Mouse (Mus musculus) forebrain, embryonic 15.5 days (tissue): ENCODE results near the gene Kcnip3. TPM values are rescaled to one million over a fixed set of nuclear protein-coding genes. Genes with fewer than 3 reads are reported as not detected.

Experiments used
- ATAC-seq: fragments of 200-750 bp; cut with Nextera tagmentation; replicated peaks from 2 replicates; pipeline ENCODE4 v1.8.0; 2017; ENCODE audit warnings: mild to moderate bottlenecking, moderate TSS enrichment, moderate library complexity
- H3K27ac ChIP-seq: fragments of 300-500 bp; sonication (generic); replicated peaks from 2 replicates; pipeline ENCODE4 v1.5.1; 2015; ENCODE audit warnings: mild to moderate bottlenecking, inconsistent platforms
- H3K27me3 ChIP-seq: fragments of 300-500 bp; sonication (generic); 2 replicates; pipeline ENCODE4 v1.6.1; 2015; ENCODE audit warnings: inconsistent platforms
- H3K36me3 ChIP-seq: fragments of 300-500 bp; sonication (generic); 2 replicates; pipeline ENCODE4 v1.6.1; 2015; ENCODE audit warnings: mild to moderate bottlenecking, inconsistent platforms
- H3K4me1 ChIP-seq: fragments of 300-500 bp; sonication (generic); 2 replicates; pipeline ENCODE4 v1.6.1; 2015; ENCODE audit warnings: inconsistent platforms
- H3K4me2 ChIP-seq: fragments of 300-500 bp; sonication (generic); replicated peaks from 2 replicates; pipeline ENCODE4 v1.6.1; 2015; ENCODE audit warnings: mild to moderate bottlenecking, inconsistent platforms
- H3K4me3 ChIP-seq: fragments of 300-500 bp; sonication (generic); 2 replicates; pipeline ENCODE4 v1.5.1; 2015; ENCODE audit warnings: mild to moderate bottlenecking, inconsistent platforms
- H3K9ac ChIP-seq: fragments of 300-500 bp; sonication (generic); replicated peaks from 2 replicates; pipeline ENCODE4 v1.6.1; 2015; ENCODE audit warnings: mild to moderate bottlenecking, inconsistent platforms
- H3K9me3 ChIP-seq: fragments of 300-500 bp; sonication (generic); 2 replicates; pipeline ENCODE4 v1.6.1; 2016; ENCODE audit warnings: inconsistent platforms
- WGBS: fragments of 180-500 bp; shearing (Covaris S2); methylation state at CpG from one replicate; pipeline ENCODE4 v1.1.7; 2015; ENCODE audit warnings: mixed read lengths; 5-methylcytosine and 5-hydroxymethylcytosine counted together
- polyA plus RNA-seq: library from polyadenylated mRNA; unstranded; fragments of >200 nt; fragmentation: Nextera tagmentation; extraction: Ambion mirVana; gene quantifications from 2 replicates; pipeline ENCODE4 v1.2.1, GENCODE M21; 2015

The Kcnip3 gene
- polyA plus RNA-seq, 1 experiment from 2014 or later, result 8.6 TPM

DNA sequence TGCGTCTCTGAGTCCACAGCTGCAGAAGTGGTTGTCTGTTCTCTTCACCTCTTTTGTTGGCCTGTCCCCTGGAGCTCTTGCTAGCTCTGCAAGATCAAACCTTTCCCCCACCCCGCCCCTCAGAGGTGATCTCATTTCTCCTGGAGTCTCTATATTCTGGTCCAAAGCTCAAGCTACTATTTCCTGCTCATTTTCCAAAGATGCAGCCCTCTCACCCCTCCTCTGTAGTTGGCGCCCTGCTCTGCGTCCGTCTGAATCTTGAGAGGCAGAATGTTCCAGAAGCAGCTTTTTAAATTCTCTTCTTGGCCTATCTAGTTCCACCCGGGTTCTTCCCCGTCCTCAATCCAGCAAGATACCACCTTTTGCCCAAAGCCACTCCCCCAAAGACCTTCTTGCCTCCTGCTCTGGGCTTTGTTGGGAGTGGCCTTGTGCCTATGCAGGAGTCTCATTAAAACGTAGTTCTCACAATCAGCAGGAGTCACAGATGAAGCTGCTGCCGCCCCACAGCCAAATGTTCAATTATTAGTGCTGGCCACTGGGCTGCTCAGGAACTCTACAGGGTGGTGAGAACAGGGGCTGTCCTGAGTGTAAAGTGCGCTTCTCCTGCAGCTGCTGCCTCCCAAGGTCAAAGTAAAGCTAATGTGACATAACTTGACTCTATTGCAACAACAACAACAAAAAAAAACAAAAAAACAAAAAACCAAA lies 103.5 kb downstream of the Kcnip3 start:
- H3K4me2 ChIP-seq, result no peak overlapping the region
- H3K9me3 ChIP-seq, result no peaks in the 10 kb centered on the region
- no peak overlapping the region for H3K4me3 ChIP-seq
- no peak overlapping the region for H3K9ac ChIP-seq
- 62% methylated on average over 10 of the region's 10 CpGs for WGBS
- ATAC-seq, result no peak
- H3K4me1 ChIP-seq, result no peaks in the 10 kb centered on the region
- no peak overlapping the region for H3K27ac ChIP-seq
- no peaks in the 10 kb centered on the region for H3K27me3 ChIP-seq
- no peaks in the 10 kb centered on the region for H3K36me3 ChIP-seq

DNA sequence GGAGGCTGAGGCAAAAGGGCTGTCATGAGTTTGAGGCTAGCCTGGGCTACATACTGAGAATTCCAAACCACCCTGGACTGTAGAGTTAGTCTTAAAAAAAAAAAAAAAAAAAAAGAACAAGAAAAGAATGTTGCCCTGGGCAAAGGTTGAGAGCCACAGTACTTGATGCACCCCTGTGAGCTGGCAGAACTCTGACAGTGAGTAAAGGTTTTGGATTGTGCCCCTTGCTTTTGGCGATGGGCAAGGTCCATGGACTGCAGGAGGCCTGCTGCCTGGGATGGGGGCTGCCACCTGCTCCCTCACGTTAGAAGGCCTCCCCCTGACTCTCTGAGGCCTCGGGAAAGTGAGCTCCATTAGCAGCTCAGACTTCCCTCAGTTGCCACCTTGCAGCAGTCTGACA lies 105.2 kb downstream of the Kcnip3 start:
- ATAC-seq, result no peak
- Histone ChIP-seq H3K9ac (no peak overlapping the region), H3K4me1 (no peaks in the 10 kb centered on the region), H3K9me3 (no peaks in the 10 kb centered on the region), H3K4me2 (no peak overlapping the region), H3K27me3 (no peaks in the 10 kb centered on the region), H3K36me3 (no peaks in the 10 kb centered on the region), H3K27ac (no peak overlapping the region), H3K4me3 (no peak overlapping the region)
- 50% methylated on average over 3 of the region's 3 CpGs for WGBS

DNA sequence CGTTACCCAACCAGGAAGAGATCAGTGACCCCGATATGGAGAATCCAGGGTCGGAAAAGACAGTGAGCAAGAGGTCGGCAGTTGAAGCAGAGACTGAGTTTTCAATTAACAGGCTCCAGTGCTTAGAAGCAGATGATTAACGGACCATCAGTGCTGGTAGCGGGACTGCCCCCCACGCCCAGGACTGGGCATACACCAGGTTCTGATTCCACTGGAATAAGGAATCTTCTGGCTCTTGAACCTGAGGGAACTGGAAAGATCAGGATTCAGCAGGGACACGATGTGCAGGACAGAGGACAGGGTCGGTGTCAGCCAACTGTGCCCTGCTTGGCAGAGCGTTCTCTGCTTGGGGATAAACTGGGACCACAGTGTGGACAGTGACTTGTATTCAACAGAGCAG lies 106.1 kb downstream of the Kcnip3 start:
- Histone ChIP-seq H3K9me3 (no peaks in the 10 kb centered on the region), H3K4me3 (no peak overlapping the region), H3K27me3 (no peaks in the 10 kb centered on the region), H3K27ac (no peak overlapping the region), H3K4me1 (no peaks in the 10 kb centered on the region), H3K4me2 (no peak overlapping the region), H3K36me3 (no peaks in the 10 kb centered on the region), H3K9ac (no peak overlapping the region)
- no peak for ATAC-seq
- 74% methylated on average over 10 of the region's 10 CpGs for WGBS

- Histone ChIP-seq H3K27me3 (no peaks in the 10 kb centered on the region), H3K4me2 (no peak overlapping the region), H3K36me3 (no peaks in the 10 kb centered on the region), H3K4me1 (no peaks in the 10 kb centered on the region), H3K27ac (no peak overlapping the region), H3K9me3 (no peaks in the 10 kb centered on the region), H3K9ac (no peak overlapping the region), H3K4me3 (no peak overlapping the region)
- 92% methylated on average over 6 of the region's 6 CpGs for WGBS
- no peak for ATAC-seq
These were observed 110.8 kb downstream of the Kcnip3 start for GRCm38 (mm10) chr2:127411126-127411525.

Other genes with a start within 250 kb of the Kcnip3 start
- 7.4 and 7.7 TPM in 2 replicates for gene Dusp2, start 185.9 kb downstream of the Kcnip3 start, polyA plus RNA-seq
- not detected in 2 replicates for gene Astl, start 183.5 kb downstream of the Kcnip3 start, polyA plus RNA-seq
- 0.88 and 1.00 TPM in 2 replicates for gene Adra2b, start 158.9 kb downstream of the Kcnip3 start, polyA plus RNA-seq
- gene Gpat2, start 96.9 kb downstream of the Kcnip3 start, polyA plus RNA-seq, result 0.09 TPM in 1 of 2 replicates, not detected in the other
- 29.9 and 33.1 TPM in 2 replicates for gene Fahd2a, start 77.5 kb downstream of the Kcnip3 start, polyA plus RNA-seq
- gene Prom2, start 19.4 kb upstream of the Kcnip3 start, polyA plus RNA-seq, result not detected in 2 replicates
- gene Zfp661, start 65.0 kb upstream of the Kcnip3 start, polyA plus RNA-seq, result 10.3 and 11.0 TPM in 2 replicates
- 181 and 189 TPM in 2 replicates for gene Mrps5, start 65.1 kb upstream of the Kcnip3 start, polyA plus RNA-seq
- gene Mal, start 134.6 kb upstream of the Kcnip3 start, polyA plus RNA-seq, result 1.0 and 1.4 TPM in 2 replicates
- 0.68 and 0.70 TPM in 2 replicates for gene Mall, start 207.8 kb upstream of the Kcnip3 start, polyA plus RNA-seq